Mouse (Mus musculus) MEL (cell line): ENCODE measurements around the gene Atxn7l3. TPM values are rescaled to one million over a fixed set of nuclear protein-coding genes. Genes with fewer than 3 reads are reported as not detected.

Source experiments
- DNase-seq: peaks from one replicate; pipeline ENCODE4 v3.0.0; 2011; ENCODE audit warnings: low read depth, low spot score
- H3K27ac ChIP-seq: 2 replicates; pipeline ENCODE4 v1.5.1; 2012; ENCODE audit warnings: low read depth, mild to moderate bottlenecking, control low read depth, low read length, moderate library complexity; ENCODE audit not compliant: control insufficient read depth
- H3K27me3 ChIP-seq, 2 experiments: fragments of 150-350 bp in 1 of 2; sonication (generic) in 1 of 2; 2 replicates each; pipeline ENCODE4 v1.6.1; 2012; ENCODE audit warnings: low read length in 2 of 2, mild to moderate bottlenecking in 2 of 2, improper control_type of control experiment in 1 of 2, moderate library complexity in 1 of 2; ENCODE audit not compliant: insufficient read depth in 2 of 2, control insufficient read depth in 1 of 2
- H3K36me3 ChIP-seq, 2 experiments: 2 replicates each; pipeline ENCODE4 v1.6.1; 2012 to 2014; ENCODE audit warnings: low read length in 2 of 2, improper control_type of control experiment in 1 of 2, inconsistent platforms in 1 of 2, mild to moderate bottlenecking in 1 of 2; ENCODE audit not compliant: insufficient read depth in 2 of 2, control insufficient read depth in 1 of 2
- H3K4me1 ChIP-seq, 2 experiments: fragments of 150-350 bp in 1 of 2; sonication (generic) in 1 of 2; 2 replicates each; pipeline ENCODE4 v1.6.1; 2012; ENCODE audit warnings: low read length in 2 of 2, improper control_type of control experiment in 1 of 2, mild to moderate bottlenecking in 1 of 2; ENCODE audit not compliant: insufficient read depth in 2 of 2, control insufficient read depth in 1 of 2
- H3K4me3 ChIP-seq, 2 experiments: fragments of 150-350 bp in 1 of 2; sonication (generic) in 1 of 2; 2 replicates each; pipeline ENCODE4 v1.5.1; 2012; ENCODE audit warnings: low read depth in 2 of 2, low read length in 2 of 2, mild to moderate bottlenecking in 2 of 2, moderate library complexity in 2 of 2, control low read depth in 1 of 2, improper control_type of control experiment in 1 of 2; ENCODE audit not compliant: control insufficient read depth in 1 of 2, insufficient read depth in 1 of 2
- H3K79me2 ChIP-seq: 2 replicates; pipeline ENCODE4 v1.6.1; 2012; ENCODE audit warnings: mild to moderate bottlenecking, low read length, moderate library complexity; ENCODE audit not compliant: control insufficient read depth, poor library complexity, insufficient read depth
- H3K9ac ChIP-seq: 2 replicates; pipeline ENCODE4 v1.6.1; 2012; ENCODE audit warnings: low read depth, mild to moderate bottlenecking, control low read depth, low read length, moderate library complexity; ENCODE audit not compliant: control insufficient read depth, poor library complexity, severe bottlenecking
- H3K9me3 ChIP-seq: fragments of 150-350 bp; sonication (generic); replicated peaks from 2 replicates; pipeline ENCODE4 v1.6.1; 2012; ENCODE audit warnings: mild to moderate bottlenecking, low read length, improper control_type of control experiment, moderate library complexity; ENCODE audit not compliant: insufficient read depth
- CHD1 ChIP-seq: IDR thresholded peaks from 2 replicates; pipeline ENCODE4 v1.6.1; 2012; ENCODE audit warnings: low read depth, mild to moderate bottlenecking, inconsistent platforms, low read length, improper control_type of control experiment
- CHD2 ChIP-seq: IDR thresholded peaks from 2 replicates; pipeline ENCODE4 v1.6.1; 2011; ENCODE audit warnings: low read length, improper control_type of control experiment
- E2F4 ChIP-seq: IDR thresholded peaks from 2 replicates; pipeline ENCODE4 v1.6.1; 2011; ENCODE audit warnings: low read depth, low read length, improper control_type of control experiment, borderline replicate concordance
- ELF1 ChIP-seq: IDR thresholded peaks from 2 replicates; pipeline ENCODE4 v1.6.1; 2014; ENCODE audit warnings: low read depth, mild to moderate bottlenecking, inconsistent platforms, low read length, improper control_type of control experiment, moderate library complexity
- GABPA ChIP-seq: IDR thresholded peaks from 2 replicates; pipeline ENCODE4 v1.6.1; 2012; ENCODE audit warnings: low read depth, mild to moderate bottlenecking, inconsistent platforms, low read length, improper control_type of control experiment, moderate library complexity
- GATA1 ChIP-seq: IDR thresholded peaks from 2 replicates; pipeline ENCODE4 v1.6.1; 2011; ENCODE audit warnings: low read depth, low read length, improper control_type of control experiment
- JUND ChIP-seq: IDR thresholded peaks from 2 replicates; pipeline ENCODE4 v1.6.1; 2011; ENCODE audit warnings: low read depth, mild to moderate bottlenecking, improper control_type of control experiment, low read length
- MAZ ChIP-seq: IDR thresholded peaks from 2 replicates; pipeline ENCODE4 v1.6.1; 2012; ENCODE audit warnings: low read depth, mild to moderate bottlenecking, inconsistent platforms, low read length, improper control_type of control experiment
- MEF2A ChIP-seq: IDR thresholded peaks from 2 replicates; pipeline ENCODE4 v1.6.1; 2014; ENCODE audit warnings: low read depth, mild to moderate bottlenecking, inconsistent platforms, low read length, improper control_type of control experiment; ENCODE audit not compliant: poor library complexity, insufficient replicate concordance, severe bottlenecking; ENCODE audit errors: extremely low read depth
- MXI1 ChIP-seq: IDR thresholded peaks from 2 replicates; pipeline ENCODE4 v1.6.1; 2011; ENCODE audit warnings: mild to moderate bottlenecking, low read depth, low read length, improper control_type of control experiment
- MYB ChIP-seq: IDR thresholded peaks from 2 replicates; pipeline ENCODE4 v1.6.1; 2011; ENCODE audit warnings: mild to moderate bottlenecking, low read depth, low read length, improper control_type of control experiment
- MYC ChIP-seq: IDR thresholded peaks from 2 replicates; pipeline ENCODE4 v1.6.1; 2011; ENCODE audit warnings: low read depth, mild to moderate bottlenecking, low read length, improper control_type of control experiment, moderate library complexity
- POLR2A ChIP-seq, 2 experiments: IDR thresholded peaks; 2 replicates each; pipeline ENCODE4 v1.6.1; 2011 to 2012; ENCODE audit warnings: low read length in 2 of 2, mild to moderate bottlenecking in 2 of 2, control low read depth in 1 of 2, improper control_type of control experiment in 1 of 2, low read depth in 1 of 2, moderate library complexity in 1 of 2; ENCODE audit not compliant: control insufficient read depth in 1 of 2, insufficient read depth in 1 of 2, poor library complexity in 1 of 2
- POLR2AphosphoS2 ChIP-seq: IDR thresholded peaks from 2 replicates; pipeline ENCODE4 v1.6.1; 2011; ENCODE audit warnings: low read length, improper control_type of control experiment
- POLR2AphosphoS5 ChIP-seq: IDR thresholded peaks from 2 replicates; pipeline ENCODE4 v1.6.1; 2012; ENCODE audit warnings: low read depth, borderline replicate concordance, mild to moderate bottlenecking, inconsistent platforms, low read length, moderate library complexity, mixed read lengths
- RAD21 ChIP-seq: IDR thresholded peaks from 2 replicates; pipeline ENCODE4 v1.6.1; 2011; ENCODE audit warnings: mild to moderate bottlenecking, low read depth, low read length, improper control_type of control experiment
- RCOR1 ChIP-seq: IDR thresholded peaks from 2 replicates; pipeline ENCODE4 v1.6.1; 2012; ENCODE audit warnings: low read depth, mild to moderate bottlenecking, inconsistent platforms, low read length, improper control_type of control experiment
- SIN3A ChIP-seq: IDR thresholded peaks from 2 replicates; pipeline ENCODE4 v1.6.1; 2012; ENCODE audit warnings: low read length, improper control_type of control experiment, inconsistent platforms
- TBP ChIP-seq: IDR thresholded peaks from 2 replicates; pipeline ENCODE4 v1.8.0; 2011; ENCODE audit warnings: low read depth, low read length, improper control_type of control experiment
- TCF12 ChIP-seq: IDR thresholded peaks from 2 replicates; pipeline ENCODE4 v1.6.1; 2014; ENCODE audit warnings: low read depth, mild to moderate bottlenecking, inconsistent platforms, low read length, improper control_type of control experiment, moderate library complexity
- UBTF ChIP-seq: IDR thresholded peaks from 2 replicates; pipeline ENCODE4 v1.6.1; 2012; ENCODE audit warnings: low read depth, mild to moderate bottlenecking, inconsistent platforms, low read length, improper control_type of control experiment, moderate library complexity, borderline replicate concordance; ENCODE audit not compliant: insufficient read depth
- ZNF384 ChIP-seq: IDR thresholded peaks from 2 replicates; pipeline ENCODE4 v1.6.1; 2012; ENCODE audit warnings: low read depth, mild to moderate bottlenecking, inconsistent platforms, low read length, improper control_type of control experiment
- polyA plus RNA-seq, 2 experiments: library from polyadenylated mRNA; stranded (reverse) in 1 of 2; unstranded in 1 of 2; fragments of >175 nt in 1 of 2; fragments of >200 nt in 1 of 2; gene quantifications; 2 replicates each; pipeline versions ENCODE4 v1.2.1 to v1.2.4; 2012; ENCODE audit warnings: low replicate concordance in 2 of 2, low read depth in 1 of 2; ENCODE audit not compliant: insufficient read length in 2 of 2, insufficient read depth in 1 of 2, missing spikeins in 1 of 2
- total RNA-seq: library from RNA; depleted of rRNA; stranded (reverse); fragments of 300-350 nt; gene quantifications from 2 replicates; pipeline ENCODE4 v1.2.3, GENCODE M21; 2012

Atxn7l3 gene
- total and polyA plus RNA-seq, 3 experiments: 39.4 to 53.0 (median 46.7) TPM

DNA sequence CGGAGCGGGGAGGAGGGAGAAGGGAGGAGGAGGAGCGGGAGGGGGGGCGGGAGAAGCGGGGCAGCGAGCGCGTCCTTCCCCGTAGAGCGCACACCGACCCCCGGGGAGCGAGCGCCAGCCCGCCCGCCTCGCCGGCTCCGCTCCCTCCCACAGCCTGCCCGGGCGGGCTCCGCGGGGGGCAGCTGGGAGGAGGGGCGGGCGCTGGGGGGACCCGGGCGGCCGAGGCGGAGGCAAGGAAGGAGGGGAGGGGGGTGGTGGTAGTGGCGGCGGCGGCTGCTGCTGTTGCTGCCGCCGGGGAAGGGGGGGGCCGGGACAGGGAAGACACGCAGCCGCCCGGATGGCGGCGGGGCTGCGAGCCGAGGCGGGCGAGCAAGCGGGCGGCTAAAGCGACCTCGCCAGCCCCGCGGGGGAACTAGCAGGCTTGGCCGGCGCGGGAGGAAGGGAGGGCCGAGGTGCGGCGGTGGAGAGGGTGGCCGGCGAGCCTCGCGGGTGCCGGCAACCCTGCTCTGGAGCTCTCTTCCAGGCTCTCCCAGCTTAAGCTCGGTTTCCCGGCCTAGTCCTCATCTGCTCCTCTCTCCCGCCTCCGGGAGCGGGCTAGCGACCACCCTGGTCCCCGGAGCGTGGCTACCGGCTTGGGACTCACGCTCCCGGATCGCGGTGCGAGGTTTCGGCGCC lies 21.6 kb upstream of the Atxn7l3 start:
- Histone ChIP-seq H3K4me1 (peaks cover 4 to 18% of the 10 kb centered on the region in 2 experiments), H3K9ac (peak overlapping the region; percentile 100), H3K27ac (peak overlapping the region; percentile 87), H3K9me3 (no peaks in the 10 kb centered on the region), H3K27me3 (no peaks in the 10 kb centered on the region), H3K4me3 (peak overlapping the region; percentile 91 to 98), H3K36me3 (peaks cover 3 to 16% of the 10 kb centered on the region in 2 experiments; a peak in 3 of 4 replicates), H3K79me2 (peaks cover 59% of the 10 kb centered on the region)
- DNase-seq: peak; percentile 78
- TF ChIP-seq MYB (no peak), JUND (no peak), SIN3A (no peak), ZNF384 (no peak), UBTF (peak; percentile 92; the same call in 1 of the 2 replicates), TCF12 (0 out of 2 replicates have a peak, but pooled peaks have one; percentile 10), GATA1 (no peak), POLR2AphosphoS2 (no peak), GABPA (no peak), TBP (peak; percentile 29; the same call in 1 of the 2 replicates), MXI1 (peak; percentile 38; the same call in 1 of the 2 replicates), POLR2AphosphoS5 (no peak), RAD21 (no peak), MYC (no peak), CHD1 (peak; percentile 83; the same call in 1 of the 2 replicates), MAZ (peak; percentile 92; the same call in 1 of the 2 replicates), RCOR1 (no peak), E2F4 (no peak)

DNA sequence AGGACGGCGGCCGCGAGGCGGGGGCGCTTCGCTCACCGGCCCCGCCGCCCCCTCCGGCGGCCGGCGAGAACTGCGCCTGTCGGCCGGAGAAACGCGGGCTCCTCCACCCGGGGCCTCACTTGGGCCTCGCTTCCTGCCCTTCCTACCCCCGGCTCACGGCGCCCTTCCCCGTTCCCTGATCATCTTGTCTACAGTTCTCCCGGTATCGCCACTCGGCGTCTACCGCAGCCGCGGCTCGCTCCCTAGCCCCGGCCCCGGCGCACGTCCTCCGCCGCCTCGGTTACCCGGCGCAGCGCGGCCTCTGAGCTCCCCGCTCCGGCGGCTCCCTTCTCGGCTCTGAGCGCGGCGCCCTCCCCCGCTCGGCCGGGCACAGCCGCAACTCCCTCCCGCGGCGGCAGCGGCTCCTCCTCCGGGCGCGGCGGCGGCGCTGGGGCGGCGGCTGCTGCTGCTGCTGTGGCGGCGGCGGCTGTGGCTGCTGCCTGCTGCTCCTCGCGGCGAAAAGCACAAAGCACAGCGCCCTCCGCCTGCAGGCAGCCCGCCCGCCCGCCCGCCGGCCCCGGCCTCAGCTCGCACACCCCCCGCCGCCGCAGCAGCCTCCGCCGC lies 21.0 kb upstream of the Atxn7l3 start:
- H3K79me2 ChIP-seq: peaks cover 59% of the 10 kb centered on the region
- H3K4me1 ChIP-seq: peaks cover 4 to 18% of the 10 kb centered on the region in 2 experiments
- no peaks in the 10 kb centered on the region for H3K27me3 ChIP-seq
- peak overlapping the region; percentile 91 for H3K27ac ChIP-seq
- H3K9me3 ChIP-seq: no peaks in the 10 kb centered on the region
- H3K9ac ChIP-seq: peak overlapping the region; percentile 99
- peak; percentile 65 for DNase-seq
- TF ChIP-seq POLR2A (IDR thresholded peaks at IDR 0.05; ENCODE audit: control insufficient read depth in 1 of 2, insufficient read depth in 1 of 2, low read depth in 1 of 2, low read length in 2 of 2, poor library complexity in 1 of 2): no peak
- no peak for TF ChIP-seq CHD1
- no peak for TF ChIP-seq GATA1
- TF ChIP-seq MEF2A: no peak
- peak; percentile 95; the same call in 1 of the 2 replicates for TF ChIP-seq UBTF
- no peak for TF ChIP-seq CHD2
- no peak for TF ChIP-seq E2F4
- TF ChIP-seq ELF1: no peak
- no peak for TF ChIP-seq TBP
- no peak for TF ChIP-seq GABPA
- peak; percentile 30; the same call in 1 of the 2 replicates for TF ChIP-seq TCF12
- TF ChIP-seq, all 39 proteins: peak for 2
- Histone ChIP-seq H3K36me3 (peaks cover 4 to 16% of the 10 kb centered on the region in 2 experiments; a peak in 3 of 4 replicates), H3K4me3 (peak overlapping the region; percentile 95 to 97)
